Mouse (Mus musculus): Measurements from ENCODE around the gene Ppil1. TPM values are rescaled to one million over a fixed set of nuclear protein-coding genes. Genes with fewer than 3 reads are reported as not detected.
"Not testable (repeated sequence)": the region's sequence is repeated elsewhere in the genome, so short reads cannot be mapped to it uniquely, and the experiment has no call there.

The Ppil1 gene
- polyA plus RNA-seq, 1 experiment from 2014 or later = 106 TPM

DNA sequence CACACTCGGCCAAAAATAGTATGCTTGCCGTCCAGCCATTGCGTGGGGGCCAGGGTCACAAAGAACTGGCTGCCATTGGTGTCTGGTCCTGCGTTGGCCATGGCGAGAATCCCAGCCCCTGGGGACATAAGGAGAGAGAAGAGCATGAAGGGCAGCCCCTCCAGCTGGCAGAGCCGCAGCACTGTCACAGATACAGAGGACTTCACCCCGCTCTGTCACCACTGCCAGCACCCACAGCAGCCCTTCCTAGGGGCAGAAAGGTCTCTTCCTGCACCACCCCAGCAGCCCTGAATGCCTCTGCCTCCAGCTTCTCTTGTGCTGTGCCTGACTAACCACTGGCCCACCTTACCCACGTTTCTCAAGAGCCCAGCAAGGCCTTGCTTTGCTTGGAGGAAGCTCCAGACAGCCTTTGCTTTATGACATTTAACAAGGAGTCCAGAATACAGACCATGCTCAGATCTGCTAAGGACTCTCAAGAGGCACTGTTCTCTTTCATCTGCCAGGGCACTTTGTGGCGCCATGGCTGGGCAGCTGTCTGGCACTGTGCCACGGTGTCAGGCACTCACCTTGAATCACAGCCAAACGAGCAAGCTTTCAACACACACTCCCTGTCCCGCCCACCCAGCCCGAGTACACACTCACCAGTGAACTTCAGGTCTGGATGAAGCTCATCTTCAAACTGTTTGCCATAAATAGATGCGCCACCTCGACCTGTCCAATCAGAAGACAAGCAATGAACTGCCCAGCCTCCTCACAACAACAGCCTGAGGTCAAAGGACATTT lies 12.2 kb downstream of the Ppil1 start:
- Histone ChIP-seq H3K4me3 (ENCODE audit: low read depth, low read length) (no peak overlapping the region), H3K36me3 (ENCODE audit: control insufficient read depth, insufficient read depth, low read length) (peaks cover 11% of the 10 kb centered on the region), H3K9ac (ENCODE audit: low read depth, low read length) (no peak overlapping the region), H3K4me1 (ENCODE audit: control insufficient read depth, insufficient read depth, low read length) (no peaks in the 10 kb centered on the region; the same call in 1 of the 2 replicates), H3K9me3 (replicated peaks; ENCODE audit: control insufficient read depth, low read length, poor library complexity, severe bottlenecking) (no peaks in the 10 kb centered on the region), H3K27me3 (ENCODE audit: control insufficient read depth, insufficient read depth, low read depth, low read length) (no peaks in the 10 kb centered on the region), H3K27ac (ENCODE audit: low read length) (no peak overlapping the region), H3K4me2 (ENCODE audit: low read length) (no peak overlapping the region)
- no peak for ATAC-seq
- WGBS = 77% methylated on average over 15 of the region's 15 CpGs

DNA sequence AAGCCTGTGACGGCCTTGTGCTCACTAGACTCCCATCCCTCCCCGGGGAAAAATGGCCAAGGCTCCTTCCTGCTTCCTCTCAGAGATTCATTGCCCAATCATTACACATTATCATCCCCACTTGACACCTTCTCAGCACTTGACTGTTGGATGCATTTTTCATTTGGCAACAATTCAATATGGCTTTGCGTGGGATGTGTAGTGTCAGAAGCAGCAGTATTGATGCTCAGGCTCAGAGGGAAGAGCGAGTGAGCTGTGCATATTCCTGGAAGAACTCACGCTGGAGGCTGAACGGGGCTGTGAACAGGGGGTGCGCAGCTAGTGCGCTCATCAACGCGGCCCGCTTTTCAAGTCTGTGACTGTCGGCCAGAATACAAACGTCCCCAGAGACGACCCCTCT lies 13.0 kb downstream of the Ppil1 start:
- ATAC-seq; H3K9ac ChIP-seq (ENCODE audit: low read depth, low read length); H3K4me1 ChIP-seq (ENCODE audit: control insufficient read depth, insufficient read depth, low read length); H3K27ac ChIP-seq (ENCODE audit: low read length); H3K9me3 ChIP-seq (replicated peaks; ENCODE audit: control insufficient read depth, low read length, poor library complexity, severe bottlenecking); H3K4me2 ChIP-seq (ENCODE audit: low read length); H3K4me3 ChIP-seq (ENCODE audit: low read depth, low read length); H3K27me3 ChIP-seq (ENCODE audit: control insufficient read depth, insufficient read depth, low read depth, low read length): not testable (repeated sequence)
- WGBS = 78% methylated on average over 14 of the region's 14 CpGs
- peaks cover 11% of the 10 kb centered on the region for H3K36me3 ChIP-seq (ENCODE audit: control insufficient read depth, insufficient read depth, low read length)

GRCm38 (mm10) chr17:29249512-29249911 lies 14.5 kb downstream of the Ppil1 start:
- H3K36me3 ChIP-seq (ENCODE audit: control insufficient read depth, insufficient read depth, low read length) = peaks cover 11% of the 10 kb centered on the region
- WGBS = 62% methylated on average over 9 of the region's 9 CpGs
- no peak overlapping the region for H3K27ac ChIP-seq (ENCODE audit: low read length)
- H3K4me2 ChIP-seq (ENCODE audit: low read length) = no peak overlapping the region
- no peak for ATAC-seq
- H3K27me3 ChIP-seq (ENCODE audit: control insufficient read depth, insufficient read depth, low read depth, low read length) = no peaks in the 10 kb centered on the region
- H3K9ac ChIP-seq (ENCODE audit: low read depth, low read length) = no peak overlapping the region
- H3K4me3 ChIP-seq (ENCODE audit: low read depth, low read length) = no peak overlapping the region
- H3K9me3 ChIP-seq (replicated peaks; ENCODE audit: control insufficient read depth, low read length, poor library complexity, severe bottlenecking) = no peaks in the 10 kb centered on the region
- peaks cover 17% of the 10 kb centered on the region for H3K4me1 ChIP-seq (ENCODE audit: control insufficient read depth, insufficient read depth, low read length)

- ATAC-seq = no peak
- peaks cover 25% of the 10 kb centered on the region for H3K4me1 ChIP-seq (ENCODE audit: control insufficient read depth, insufficient read depth, low read length)
- WGBS = 86% methylated on average over 13 of the region's 13 CpGs
- H3K36me3 ChIP-seq (ENCODE audit: control insufficient read depth, insufficient read depth, low read length) = peaks cover 11% of the 10 kb centered on the region
- H3K9ac ChIP-seq (ENCODE audit: low read depth, low read length) = no peak overlapping the region
- H3K27me3 ChIP-seq (ENCODE audit: control insufficient read depth, insufficient read depth, low read depth, low read length) = no peaks in the 10 kb centered on the region
- no peak overlapping the region for H3K27ac ChIP-seq (ENCODE audit: low read length)
- H3K4me3 ChIP-seq (ENCODE audit: low read depth, low read length) = no peak overlapping the region
- no peaks in the 10 kb centered on the region for H3K9me3 ChIP-seq (replicated peaks; ENCODE audit: control insufficient read depth, low read length, poor library complexity, severe bottlenecking)
- H3K4me2 ChIP-seq (ENCODE audit: low read length) = no peak overlapping the region
Observed at GRCm38 (mm10) chr17:29247881-29248280, 16.1 kb downstream of the Ppil1 start.

GRCm38 (mm10) chr17:29246602-29247001 lies 17.4 kb downstream of the Ppil1 start:
- peak; percentile 65 for ATAC-seq
- H3K9ac ChIP-seq (ENCODE audit: low read depth, low read length) = no peak overlapping the region
- no peak overlapping the region for H3K4me3 ChIP-seq (ENCODE audit: low read depth, low read length)
- no peak overlapping the region for H3K4me2 ChIP-seq (ENCODE audit: low read length)
- WGBS = 21% methylated on average over 5 of the region's 5 CpGs
- H3K27ac ChIP-seq (ENCODE audit: low read length) = peak overlapping the region; percentile 60
- H3K4me1 ChIP-seq (ENCODE audit: control insufficient read depth, insufficient read depth, low read length) = peaks cover 25% of the 10 kb centered on the region
- no peaks in the 10 kb centered on the region for H3K9me3 ChIP-seq (replicated peaks; ENCODE audit: control insufficient read depth, low read length, poor library complexity, severe bottlenecking)
- no peaks in the 10 kb centered on the region for H3K27me3 ChIP-seq (ENCODE audit: control insufficient read depth, insufficient read depth, low read depth, low read length)
- H3K36me3 ChIP-seq (ENCODE audit: control insufficient read depth, insufficient read depth, low read length) = peaks cover 7% of the 10 kb centered on the region

- Histone ChIP-seq H3K4me3 (ENCODE audit: low read depth, low read length) (no peak overlapping the region), H3K9me3 (replicated peaks; ENCODE audit: control insufficient read depth, low read length, poor library complexity, severe bottlenecking) (no peaks in the 10 kb centered on the region), H3K27me3 (ENCODE audit: control insufficient read depth, insufficient read depth, low read depth, low read length) (no peaks in the 10 kb centered on the region), H3K27ac (ENCODE audit: low read length) (no peak overlapping the region), H3K9ac (ENCODE audit: low read depth, low read length) (no peak overlapping the region), H3K4me2 (ENCODE audit: low read length) (no peak overlapping the region), H3K4me1 (ENCODE audit: control insufficient read depth, insufficient read depth, low read length) (peaks cover 25% of the 10 kb centered on the region), H3K36me3 (ENCODE audit: control insufficient read depth, insufficient read depth, low read length) (peaks cover 3% of the 10 kb centered on the region; the same call in 1 of the 2 replicates)
- ATAC-seq = peak; percentile 44; the same call in 1 of the 2 replicates
- WGBS = 32% methylated on average over 7 of the region's 7 CpGs
Observed at GRCm38 (mm10) chr17:29245725-29246124, 18.3 kb downstream of the Ppil1 start.

DNA sequence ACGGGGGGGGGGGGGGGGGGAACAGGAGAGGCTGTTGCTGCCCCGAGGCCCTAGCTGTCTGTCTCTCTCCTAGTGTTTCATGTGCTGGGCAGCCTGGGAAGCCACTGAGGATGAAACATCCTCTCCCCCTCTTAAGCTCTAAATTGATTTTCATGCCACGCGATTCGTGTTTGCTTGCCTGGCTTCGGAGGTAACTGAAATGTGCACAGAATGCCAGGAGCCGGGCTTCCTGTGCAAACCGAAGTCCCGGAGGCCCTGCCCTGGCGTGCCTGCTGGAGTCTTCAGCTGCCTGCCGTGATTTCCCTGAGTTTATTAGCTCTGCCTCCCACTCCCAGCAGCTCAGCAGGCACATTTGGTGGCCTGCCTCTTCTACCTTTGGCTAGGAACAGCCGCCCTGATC lies 19.1 kb downstream of the Ppil1 start:
- 0 out of 2 replicates have a peak, but pooled peaks have one; percentile 21 for ATAC-seq
- Histone ChIP-seq H3K9me3 (replicated peaks; ENCODE audit: control insufficient read depth, low read length, poor library complexity, severe bottlenecking) (no peaks in the 10 kb centered on the region), H3K4me1 (ENCODE audit: control insufficient read depth, insufficient read depth, low read length) (peaks cover 25% of the 10 kb centered on the region), H3K27me3 (ENCODE audit: control insufficient read depth, insufficient read depth, low read depth, low read length) (no peaks in the 10 kb centered on the region), H3K27ac (ENCODE audit: low read length) (peak overlapping the region; percentile 5), H3K36me3 (ENCODE audit: control insufficient read depth, insufficient read depth, low read length) (no peaks in the 10 kb centered on the region), H3K4me2 (ENCODE audit: low read length) (no peak overlapping the region), H3K4me3 (ENCODE audit: low read depth, low read length) (no peak overlapping the region), H3K9ac (ENCODE audit: low read depth, low read length) (0 out of 2 replicates have a peak overlapping the region, but pooled peaks have one; percentile 23)
- 19% methylated on average over 11 of the region's 12 CpGs for WGBS

- Histone ChIP-seq H3K36me3 (ENCODE audit: control insufficient read depth, insufficient read depth, low read length) (no peaks in the 10 kb centered on the region), H3K27ac (ENCODE audit: low read length) (peak overlapping the region; percentile 64), H3K4me3 (ENCODE audit: low read depth, low read length) (peak overlapping the region; percentile 74), H3K9ac (ENCODE audit: low read depth, low read length) (peak overlapping the region; percentile 82), H3K27me3 (ENCODE audit: control insufficient read depth, insufficient read depth, low read depth, low read length) (peaks cover 5% of the 10 kb centered on the region; the same call in 1 of the 2 replicates), H3K4me1 (ENCODE audit: control insufficient read depth, insufficient read depth, low read length) (peaks cover 23% of the 10 kb centered on the region; the same call in 1 of the 2 replicates), H3K9me3 (replicated peaks; ENCODE audit: control insufficient read depth, low read length, poor library complexity, severe bottlenecking) (no peaks in the 10 kb centered on the region), H3K4me2 (ENCODE audit: low read length) (peak overlapping the region; percentile 98)
- peak; percentile 23; the same call in 1 of the 2 replicates for ATAC-seq
- WGBS = 2% methylated on average over 17 of the region's 23 CpGs
Observed at GRCm38 (mm10) chr17:29238421-29238945, 25.5 kb downstream of the Ppil1 start.

GRCm38 (mm10) chr17:29237772-29238420 lies 26.1 kb downstream of the Ppil1 start, which contains the start of gene Cpne5:
TSS of gene Cpne5 (minus strand) at chr17:29238167.
- Histone ChIP-seq H3K9ac (ENCODE audit: low read depth, low read length) (peak within 1 kb of the TSS; percentile 82), H3K27me3 (ENCODE audit: control insufficient read depth, insufficient read depth, low read depth, low read length) (peaks cover 5% of the 10 kb centered on the region; the same call in 1 of the 2 replicates), H3K36me3 (ENCODE audit: control insufficient read depth, insufficient read depth, low read length) (no peaks in the 10 kb centered on the region), H3K4me3 (ENCODE audit: low read depth, low read length) (peak within 1 kb of the TSS; percentile 74), H3K4me2 (ENCODE audit: low read length) (peak within 1 kb of the TSS; percentile 98), H3K9me3 (replicated peaks; ENCODE audit: control insufficient read depth, low read length, poor library complexity, severe bottlenecking) (no peaks in the 10 kb centered on the region), H3K27ac (ENCODE audit: low read length) (peak within 1 kb of the TSS; percentile 64), H3K4me1 (ENCODE audit: control insufficient read depth, insufficient read depth, low read length) (peaks cover 21% of the 10 kb centered on the region)
- ATAC-seq = peak; percentile 73
- WGBS = under 1% methylated on average over 37 of the region's 73 CpGs

All from midbrain, embryonic 16.5 days (tissue).